Mouse (Mus musculus) forebrain, embryonic 16.5 days (tissue): ENCODE measurements around the gene Dnah12. TPM values are rescaled to one million over a fixed set of nuclear protein-coding genes. Genes with fewer than 3 reads are reported as not detected.

Experiments used
- ATAC-seq: fragments of 200-750 bp; cut with Nextera tagmentation; 2 replicates; pipeline ENCODE4 v1.8.0; 2017; ENCODE audit warnings: mild to moderate bottlenecking, moderate library complexity
- H3K27ac ChIP-seq: fragments of 300-500 bp; sonication (generic); 2 replicates; pipeline ENCODE4 v1.5.1; 2014; ENCODE audit warnings: low read length, control low read depth
- H3K27me3 ChIP-seq: fragments of 300-500 bp; sonication (generic); replicated peaks from 2 replicates; pipeline ENCODE4 v1.6.1; 2014; ENCODE audit warnings: low read length; ENCODE audit not compliant: control insufficient read depth, insufficient read depth
- H3K36me3 ChIP-seq: fragments of 300-500 bp; sonication (generic); 2 replicates; pipeline ENCODE4 v1.6.1; 2014; ENCODE audit not compliant: control insufficient read depth, insufficient read depth
- H3K4me1 ChIP-seq: fragments of 300-500 bp; sonication (generic); replicated peaks from 2 replicates; pipeline ENCODE4 v1.6.1; 2014; ENCODE audit warnings: low read length; ENCODE audit not compliant: control insufficient read depth, insufficient read depth
- H3K4me2 ChIP-seq: fragments of 300-500 bp; sonication (generic); 2 replicates; pipeline ENCODE4 v1.6.1; 2014; ENCODE audit warnings: mild to moderate bottlenecking, low read length, control low read depth
- H3K4me3 ChIP-seq: fragments of 300-500 bp; sonication (generic); replicated peaks from 2 replicates; pipeline ENCODE4 v1.5.1; 2014; ENCODE audit warnings: mild to moderate bottlenecking, low read length, control low read depth
- H3K9ac ChIP-seq: fragments of 300-500 bp; sonication (generic); replicated peaks from 2 replicates; pipeline ENCODE4 v1.6.1; 2014; ENCODE audit warnings: low read depth, low read length, control low read depth
- H3K9me3 ChIP-seq: fragments of 300-500 bp; sonication (generic); 2 replicates; pipeline ENCODE4 v1.6.1; 2016; ENCODE audit warnings: low read length; ENCODE audit not compliant: control insufficient read depth
- WGBS: fragments of 180-500 bp; shearing (Covaris S2); extraction: QIAGEN DNeasy Blood & Tissue Kit; methylation state at CpG from one replicate; pipeline ENCODE4 v1.1.7; 2014; 5-methylcytosine and 5-hydroxymethylcytosine counted together
- polyA plus RNA-seq: library from polyadenylated mRNA; unstranded; fragments of >200 nt; fragmentation: Nextera tagmentation; extraction: Ambion mirVana; gene quantifications from 2 replicates; pipeline ENCODE4 v1.2.1, GENCODE M21; 2015

Dnah12 gene
- polyA plus RNA-seq, 1 experiment from 2014 or later, result 0.11 TPM

DNA sequence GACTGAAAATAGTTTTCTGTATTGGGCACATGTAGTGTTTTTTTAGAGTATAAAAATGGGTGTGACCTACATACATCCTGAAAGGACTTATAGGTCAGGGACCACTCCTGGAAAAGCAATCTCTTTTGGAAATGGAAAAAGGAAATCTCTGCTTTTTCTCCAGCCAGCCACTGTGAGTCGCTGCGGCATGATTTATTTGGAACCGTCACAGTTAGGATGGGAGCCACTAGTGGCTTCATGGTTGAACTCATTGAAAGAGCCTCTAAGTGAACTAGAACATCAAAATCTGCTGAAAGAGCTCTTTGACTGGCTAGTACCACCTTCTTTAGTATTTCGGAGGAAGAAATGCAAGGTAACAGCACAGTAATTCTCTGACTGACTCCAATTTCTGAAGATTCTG lies 92.6 kb downstream of the Dnah12 start:
- Histone ChIP-seq H3K27ac (no peak overlapping the region), H3K36me3 (no peaks in the 10 kb centered on the region), H3K27me3 (no peaks in the 10 kb centered on the region), H3K4me3 (no peak overlapping the region), H3K9me3 (no peaks in the 10 kb centered on the region), H3K4me1 (no peaks in the 10 kb centered on the region), H3K4me2 (no peak overlapping the region), H3K9ac (no peak overlapping the region)
- 47% methylated on average over 4 of the region's 4 CpGs for WGBS
- no peak for ATAC-seq

DNA sequence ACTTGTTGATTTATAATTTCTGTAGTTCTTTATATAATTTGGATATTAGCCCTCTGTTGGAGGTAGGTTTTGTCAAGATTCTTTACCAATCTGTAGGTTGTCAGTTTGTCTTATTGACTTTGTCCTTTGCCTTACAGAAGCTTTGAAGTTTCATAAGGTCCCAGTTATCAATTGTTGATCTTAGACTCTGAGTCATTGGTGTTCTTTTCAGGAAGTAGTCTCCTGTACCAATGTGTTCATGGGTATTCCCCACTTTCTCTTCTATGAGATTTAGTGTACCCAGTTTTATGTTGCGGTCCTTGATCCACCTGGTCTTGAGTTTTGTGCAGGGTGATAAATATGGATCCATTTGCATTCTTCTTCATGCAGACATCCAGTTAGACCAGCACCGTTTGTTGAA lies 101.4 kb downstream of the Dnah12 start:
- ATAC-seq, result no peak
- Histone ChIP-seq H3K4me1 (no peaks in the 10 kb centered on the region), H3K4me3 (no peak overlapping the region), H3K27ac (no peak overlapping the region), H3K9me3 (no peaks in the 10 kb centered on the region), H3K9ac (no peak overlapping the region), H3K4me2 (no peak overlapping the region), H3K27me3 (no peaks in the 10 kb centered on the region), H3K36me3 (no peaks in the 10 kb centered on the region)
- 93% methylated on average over 2 of the region's 2 CpGs for WGBS

DNA sequence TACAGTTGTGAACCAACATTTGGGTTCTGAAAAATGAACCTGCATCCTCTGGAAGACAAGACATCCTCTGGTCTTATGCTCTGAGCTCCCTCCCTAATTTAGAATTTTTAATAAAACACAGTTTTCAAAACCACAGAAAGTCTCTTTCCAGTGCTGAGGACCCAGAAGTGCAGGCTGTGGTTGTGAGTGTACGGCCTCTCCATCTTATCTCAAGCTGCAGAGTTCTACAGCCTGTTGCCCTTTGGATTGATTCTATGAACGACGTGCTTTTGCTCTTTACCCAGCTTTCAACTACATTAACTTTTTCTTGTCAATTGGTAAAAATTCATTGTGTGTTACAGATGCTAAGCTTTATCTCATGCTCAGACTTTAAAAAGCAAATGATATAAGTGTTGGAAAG lies 105.3 kb downstream of the Dnah12 start:
- Histone ChIP-seq H3K4me3 (no peak overlapping the region), H3K27ac (no peak overlapping the region), H3K9ac (no peak overlapping the region), H3K4me2 (no peak overlapping the region), H3K4me1 (no peaks in the 10 kb centered on the region), H3K36me3 (no peaks in the 10 kb centered on the region), H3K9me3 (no peaks in the 10 kb centered on the region), H3K27me3 (no peaks in the 10 kb centered on the region)
- ATAC-seq, result no peak
- 93% methylated on average over 3 of the region's 3 CpGs for WGBS

DNA sequence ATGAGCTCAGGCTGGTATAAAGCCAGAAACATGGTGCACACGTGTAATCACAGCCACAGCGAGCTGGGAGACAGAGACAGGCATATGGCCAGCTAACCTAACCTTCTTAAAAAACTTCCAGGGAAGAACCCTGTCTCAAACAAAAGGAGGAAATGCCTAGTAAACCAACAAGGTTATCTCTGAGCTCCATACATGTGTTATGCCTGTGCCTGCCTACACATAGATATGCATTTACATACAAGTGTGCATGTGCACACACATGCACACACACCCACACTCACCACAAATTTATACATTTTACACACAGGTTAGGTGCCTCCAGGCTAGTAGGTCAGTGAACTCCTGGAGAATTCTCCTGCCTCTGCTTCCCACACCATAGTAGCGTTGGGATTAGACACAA lies 106.2 kb downstream of the Dnah12 start:
- no peaks in the 10 kb centered on the region for H3K4me1 ChIP-seq
- H3K4me3 ChIP-seq, result no peak overlapping the region
- no peak overlapping the region for H3K4me2 ChIP-seq
- H3K36me3 ChIP-seq, result no peaks in the 10 kb centered on the region
- no peak overlapping the region for H3K27ac ChIP-seq
- no peaks in the 10 kb centered on the region for H3K27me3 ChIP-seq
- ATAC-seq, result no peak
- 77% methylated on average over 3 of the region's 3 CpGs for WGBS
- no peaks in the 10 kb centered on the region for H3K9me3 ChIP-seq
- no peak overlapping the region for H3K9ac ChIP-seq

DNA sequence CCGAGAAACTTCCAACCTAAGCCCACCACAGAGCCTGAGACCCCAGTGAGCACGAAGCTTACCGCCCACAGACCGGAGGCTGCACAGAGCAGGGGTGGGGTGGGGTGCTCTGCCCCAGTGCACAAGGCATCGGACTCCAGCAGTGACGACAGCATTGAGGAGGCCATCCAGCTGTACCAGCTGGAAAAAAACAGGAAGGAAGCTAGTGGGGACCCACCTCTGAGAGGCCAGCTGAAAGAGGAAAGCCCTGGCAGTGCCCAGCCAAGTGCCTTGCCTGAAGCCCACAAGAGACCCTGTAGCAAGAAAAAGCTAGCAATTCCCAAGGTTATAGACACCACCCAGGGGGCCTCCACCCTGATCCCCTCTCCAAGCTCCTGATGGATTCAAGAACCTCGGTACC lies 112.4 kb downstream of the Dnah12 start:
- no peak overlapping the region for H3K27ac ChIP-seq
- no peaks in the 10 kb centered on the region for H3K36me3 ChIP-seq
- H3K4me2 ChIP-seq, result no peak overlapping the region
- no peak overlapping the region for H3K4me3 ChIP-seq
- no peaks in the 10 kb centered on the region for H3K4me1 ChIP-seq
- no peak for ATAC-seq
- H3K9ac ChIP-seq, result no peak overlapping the region
- 89% methylated on average over 7 of the region's 7 CpGs for WGBS
- no peaks in the 10 kb centered on the region for H3K27me3 ChIP-seq
- no peaks in the 10 kb centered on the region for H3K9me3 ChIP-seq

DNA sequence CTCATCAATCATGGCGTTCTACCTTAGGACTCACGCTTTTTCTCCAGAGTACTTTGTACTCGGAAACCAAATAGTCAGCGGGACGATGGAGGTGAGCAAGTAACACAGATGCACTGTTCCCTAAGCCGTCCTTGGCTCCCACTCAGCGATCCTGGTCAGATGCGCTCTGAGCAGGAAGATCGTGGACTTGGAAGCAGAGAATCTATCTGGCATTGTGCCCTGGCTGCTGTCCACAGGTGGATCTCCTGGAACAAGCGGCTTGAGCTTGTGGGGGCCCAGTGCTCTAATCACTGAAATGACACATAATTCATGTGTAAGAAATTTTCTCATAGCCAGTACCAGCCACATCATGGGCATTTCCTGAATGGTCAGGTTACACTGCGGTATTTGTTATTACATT lies 119.7 kb downstream of the Dnah12 start:
- WGBS, result 85% methylated on average over 11 of the region's 11 CpGs
- H3K27ac ChIP-seq, result no peak overlapping the region
- no peaks in the 10 kb centered on the region for H3K4me1 ChIP-seq
- H3K9ac ChIP-seq, result no peak overlapping the region
- no peaks in the 10 kb centered on the region for H3K36me3 ChIP-seq
- no peak overlapping the region for H3K4me3 ChIP-seq
- H3K27me3 ChIP-seq, result no peaks in the 10 kb centered on the region
- no peak overlapping the region for H3K4me2 ChIP-seq
- ATAC-seq, result no peak
- no peaks in the 10 kb centered on the region for H3K9me3 ChIP-seq

DNA sequence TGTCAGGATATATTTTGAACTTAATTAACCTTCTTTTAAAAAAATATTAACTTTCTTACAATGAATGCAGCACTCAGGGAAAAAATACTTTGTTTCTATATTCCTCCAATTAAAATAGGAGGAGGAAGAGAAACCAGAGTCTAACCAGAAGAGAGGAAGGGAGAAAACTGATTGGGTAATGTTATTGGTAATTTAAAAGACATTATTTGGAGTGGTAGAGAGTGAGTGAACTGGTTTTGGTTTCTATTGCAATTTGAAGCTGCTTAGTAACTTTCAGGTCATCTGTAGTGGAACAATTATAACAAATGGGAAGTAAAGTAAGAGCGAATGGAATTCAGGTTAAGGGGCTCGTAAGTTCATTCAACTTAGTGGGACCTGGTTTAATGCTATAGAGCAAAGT lies 120.8 kb downstream of the Dnah12 start:
- no peaks in the 10 kb centered on the region for H3K4me1 ChIP-seq
- 95% methylated on average over 2 of the region's 2 CpGs for WGBS
- H3K9me3 ChIP-seq, result no peaks in the 10 kb centered on the region
- no peak overlapping the region for H3K4me3 ChIP-seq
- H3K36me3 ChIP-seq, result no peaks in the 10 kb centered on the region
- ATAC-seq, result no peak
- no peak overlapping the region for H3K27ac ChIP-seq
- H3K9ac ChIP-seq, result no peak overlapping the region
- no peaks in the 10 kb centered on the region for H3K27me3 ChIP-seq
- H3K4me2 ChIP-seq, result no peak overlapping the region

DNA sequence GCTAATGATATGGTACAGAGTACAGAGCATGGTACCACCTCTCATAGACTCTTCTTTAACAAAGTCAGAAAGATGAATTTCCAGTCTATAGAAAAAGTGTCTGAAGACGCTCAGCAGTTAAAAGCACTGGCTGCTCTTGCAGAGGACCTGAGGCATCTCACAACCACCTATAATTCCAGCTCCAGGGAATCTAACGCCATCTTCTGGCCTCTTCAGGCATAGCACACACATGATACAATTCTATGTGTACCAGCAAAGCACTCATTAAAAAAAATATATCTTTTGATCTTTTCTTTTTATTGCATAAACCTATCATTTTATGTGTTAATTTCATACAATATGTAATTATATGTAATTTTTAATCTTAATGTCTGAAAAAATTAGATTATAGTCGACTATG lies 121.8 kb downstream of the Dnah12 start:
- Histone ChIP-seq H3K36me3 (no peaks in the 10 kb centered on the region), H3K27ac (no peak overlapping the region), H3K4me3 (no peak overlapping the region), H3K9ac (no peak overlapping the region), H3K9me3 (no peaks in the 10 kb centered on the region), H3K27me3 (no peaks in the 10 kb centered on the region), H3K4me2 (no peak overlapping the region), H3K4me1 (no peaks in the 10 kb centered on the region)
- no peak for ATAC-seq
- WGBS, result 48% methylated on average over 3 of the region's 3 CpGs

DNA sequence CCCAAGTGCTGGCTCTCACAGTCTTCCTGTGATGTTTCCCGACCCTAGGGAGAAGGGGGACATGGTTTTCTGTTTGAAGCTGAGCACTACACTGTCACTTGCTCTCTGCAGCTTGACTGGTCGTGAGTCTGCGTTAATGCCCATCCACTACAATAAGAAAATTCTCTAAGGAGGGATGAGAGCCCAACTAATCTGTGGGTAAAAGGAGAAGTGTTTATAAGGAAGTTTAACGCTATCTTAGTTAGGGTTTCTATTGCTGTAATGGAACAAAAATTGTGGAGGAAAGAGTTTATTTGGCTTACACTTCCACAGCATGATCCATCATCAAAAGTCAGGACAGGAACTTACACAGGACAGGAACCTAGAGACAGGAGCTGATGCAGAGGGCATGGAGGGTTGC lies 123.7 kb downstream of the Dnah12 start:
- 74% methylated on average over 4 of the region's 4 CpGs for WGBS
- Histone ChIP-seq H3K9ac (no peak overlapping the region), H3K27me3 (no peaks in the 10 kb centered on the region), H3K4me1 (no peaks in the 10 kb centered on the region), H3K4me2 (no peak overlapping the region), H3K4me3 (no peak overlapping the region), H3K9me3 (no peaks in the 10 kb centered on the region), H3K36me3 (no peaks in the 10 kb centered on the region), H3K27ac (no peak overlapping the region)
- ATAC-seq, result no peak

DNA sequence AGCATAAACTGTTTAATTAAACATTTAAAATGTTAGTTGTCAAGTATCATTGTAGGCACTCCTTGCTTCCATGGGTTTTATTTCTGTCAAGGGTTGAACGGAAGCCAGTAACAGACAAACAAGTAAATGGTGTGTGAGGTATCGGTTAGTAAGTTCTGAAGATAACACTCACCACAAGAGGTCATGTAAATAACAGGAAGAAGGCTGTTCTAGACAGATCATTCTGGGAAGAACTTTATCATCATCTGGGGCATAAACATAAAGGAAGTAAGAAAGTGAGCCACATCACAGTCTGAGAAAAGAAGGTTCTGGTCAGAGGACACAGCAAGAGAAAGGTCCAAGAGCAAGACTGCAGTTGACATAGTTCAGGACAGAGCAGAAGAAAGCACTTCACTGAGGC lies 132.9 kb downstream of the Dnah12 start:
- Histone ChIP-seq H3K27me3 (no peaks in the 10 kb centered on the region), H3K27ac (no peak overlapping the region), H3K9ac (no peak overlapping the region), H3K4me3 (no peak overlapping the region), H3K9me3 (no peaks in the 10 kb centered on the region), H3K36me3 (no peaks in the 10 kb centered on the region), H3K4me2 (no peak overlapping the region), H3K4me1 (no peaks in the 10 kb centered on the region)
- ATAC-seq, result no peak
- WGBS, result 95% methylated on average over 2 of the region's 2 CpGs
